Mouse (Mus musculus) embryo, embryonic 10 days (tissue): ENCODE data around the gene Mgrn1.

Experiments
- DNase-seq: peaks from one replicate; pipeline ENCODE4 v3.0.0-alpha.2; 2015; ENCODE audit warnings: low spot score

Mgrn1 gene

GRCm38 (mm10) chr16:4879101-4879707, 6.8 kb upstream of the Mgrn1 start:
- DNase-seq = peak; percentile 60

- peak; percentile 95 for DNase-seq
Measured at GRCm38 (mm10) chr16:4879708-4880124, 6.3 kb upstream of the Mgrn1 start.

GRCm38 (mm10) chr16:4880136-4880825, 5.8 kb upstream of the Mgrn1 start, which contains the start of gene Ubald1:
TSS of gene Ubald1 (minus strand) at chr16:4880315.
- DNase-seq = peak; percentile 100

- no peak for DNase-seq
Measured at GRCm38 (mm10) chr16:4881400-4882351, 4.4 kb upstream of the Mgrn1 start.

GRCm38 (mm10) chr16:4884930-4885329, 1.1 kb upstream of the Mgrn1 start:
- no peak for DNase-seq

GRCm38 (mm10) chr16:4886690-4887020, 606 bp downstream of the Mgrn1 start:
- peak; percentile 11 for DNase-seq

- DNase-seq = no peak
Measured at GRCm38 (mm10) chr16:4890201-4890709, 4.2 kb downstream of the Mgrn1 start.

GRCm38 (mm10) chr16:4892171-4892570, 6.1 kb downstream of the Mgrn1 start:
- DNase-seq = no peak

GRCm38 (mm10) chr16:4894201-4894908, 8.3 kb downstream of the Mgrn1 start:
- no peak for DNase-seq

GRCm38 (mm10) chr16:4896249-4897027, 10.4 kb downstream of the Mgrn1 start:
- no peak for DNase-seq

- peak; percentile 52 for DNase-seq
Measured at GRCm38 (mm10) chr16:4897146-4897730, 11.2 kb downstream of the Mgrn1 start.

GRCm38 (mm10) chr16:4898881-4899280, 12.8 kb downstream of the Mgrn1 start:
- no peak for DNase-seq

GRCm38 (mm10) chr16:4899711-4900110, 13.7 kb downstream of the Mgrn1 start:
- no peak for DNase-seq

- DNase-seq = no peak
Measured at GRCm38 (mm10) chr16:4901167-4901566, 15.1 kb downstream of the Mgrn1 start.

GRCm38 (mm10) chr16:4902390-4902789, 16.3 kb downstream of the Mgrn1 start:
- no peak for DNase-seq

- DNase-seq = no peak
Measured at GRCm38 (mm10) chr16:4903491-4904102, 17.5 kb downstream of the Mgrn1 start.

GRCm38 (mm10) chr16:4904878-4905277, 18.8 kb downstream of the Mgrn1 start:
- DNase-seq = no peak

GRCm38 (mm10) chr16:4905591-4905990, 19.5 kb downstream of the Mgrn1 start:
- DNase-seq = peak; percentile 29

- DNase-seq = no peak
Measured at GRCm38 (mm10) chr16:4906559-4906958, 20.5 kb downstream of the Mgrn1 start.

GRCm38 (mm10) chr16:4907386-4907785, 21.3 kb downstream of the Mgrn1 start:
- no peak for DNase-seq
